Mouse (Mus musculus): Measurements from ENCODE around the gene Zfp819.

DNA sequence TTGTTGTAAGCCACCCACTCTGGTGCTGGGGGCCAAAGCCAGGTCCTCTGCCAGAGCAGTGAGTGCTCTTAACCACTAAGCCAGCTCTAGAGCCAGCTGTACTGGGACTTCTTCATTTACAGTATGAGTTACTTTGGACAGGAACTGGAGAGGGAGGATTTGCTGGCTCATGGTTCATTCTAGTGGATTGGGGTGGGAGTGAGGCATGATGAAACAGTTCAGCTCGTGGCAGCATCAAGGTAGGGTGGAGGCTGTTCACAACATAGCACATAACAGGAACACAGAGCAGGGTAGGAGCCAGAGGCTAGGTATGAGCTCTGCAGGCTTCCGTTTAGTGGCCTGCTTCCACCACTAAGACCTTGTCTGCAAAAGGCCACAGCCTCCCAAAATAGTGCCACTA, 29.2 kb downstream of the Zfp819 start:
- TF ChIP-seq POLR2A (IDR thresholded peaks at IDR 0.05; ENCODE audit: insufficient read length, low read depth) = no peak
- TF ChIP-seq E2F4 (IDR thresholded peaks at IDR 0.05; ENCODE audit: insufficient read depth) = no peak
- no peak for TF ChIP-seq TCF12 (IDR thresholded peaks at IDR 0.05; ENCODE audit: insufficient read depth, poor library complexity, severe bottlenecking)
- TF ChIP-seq MAX (IDR thresholded peaks at IDR 0.05; ENCODE audit: low read depth) = no peak
- no peak for TF ChIP-seq MYOG (IDR thresholded peaks at IDR 0.05; ENCODE audit: control insufficient read depth in 1 of 3, insufficient read depth in 1 of 3, insufficient read length in 2 of 3, low read depth in 2 of 3)
- no peak for TF ChIP-seq MYOD1 (IDR thresholded peaks at IDR 0.05; ENCODE audit: control insufficient read depth in 1 of 3, insufficient read length in 2 of 3, low read depth in 2 of 3)
- TF ChIP-seq REST (IDR thresholded peaks at IDR 0.05; ENCODE audit: insufficient read depth, insufficient read length) = no peak
- no peak for TF ChIP-seq USF1 (IDR thresholded peaks at IDR 0.05; ENCODE audit: low read depth)
- no peak for TF ChIP-seq POLR2AphosphoS2 (IDR thresholded peaks at IDR 0.05; ENCODE audit: insufficient read length, low read depth)
- TF ChIP-seq SRF (IDR thresholded peaks at IDR 0.05; ENCODE audit: control insufficient read depth, insufficient read length, low read depth) = no peak
- no peak for TF ChIP-seq CEBPB (IDR thresholded peaks at IDR 0.05; ENCODE audit: insufficient read depth, poor library complexity, severe bottlenecking)
- no peak for TF ChIP-seq TCF3 (IDR thresholded peaks at IDR 0.05; ENCODE audit: insufficient read length, low read depth)
